Mouse (Mus musculus): ENCODE measurements around the gene Scamp2. TPM values are rescaled to one million over a fixed set of nuclear protein-coding genes. Genes with fewer than 3 reads are reported as not detected.

Scamp2 gene
- total RNA-seq, 2 experiments from 2014 or later = 20.9 to 23.1 TPM

DNA sequence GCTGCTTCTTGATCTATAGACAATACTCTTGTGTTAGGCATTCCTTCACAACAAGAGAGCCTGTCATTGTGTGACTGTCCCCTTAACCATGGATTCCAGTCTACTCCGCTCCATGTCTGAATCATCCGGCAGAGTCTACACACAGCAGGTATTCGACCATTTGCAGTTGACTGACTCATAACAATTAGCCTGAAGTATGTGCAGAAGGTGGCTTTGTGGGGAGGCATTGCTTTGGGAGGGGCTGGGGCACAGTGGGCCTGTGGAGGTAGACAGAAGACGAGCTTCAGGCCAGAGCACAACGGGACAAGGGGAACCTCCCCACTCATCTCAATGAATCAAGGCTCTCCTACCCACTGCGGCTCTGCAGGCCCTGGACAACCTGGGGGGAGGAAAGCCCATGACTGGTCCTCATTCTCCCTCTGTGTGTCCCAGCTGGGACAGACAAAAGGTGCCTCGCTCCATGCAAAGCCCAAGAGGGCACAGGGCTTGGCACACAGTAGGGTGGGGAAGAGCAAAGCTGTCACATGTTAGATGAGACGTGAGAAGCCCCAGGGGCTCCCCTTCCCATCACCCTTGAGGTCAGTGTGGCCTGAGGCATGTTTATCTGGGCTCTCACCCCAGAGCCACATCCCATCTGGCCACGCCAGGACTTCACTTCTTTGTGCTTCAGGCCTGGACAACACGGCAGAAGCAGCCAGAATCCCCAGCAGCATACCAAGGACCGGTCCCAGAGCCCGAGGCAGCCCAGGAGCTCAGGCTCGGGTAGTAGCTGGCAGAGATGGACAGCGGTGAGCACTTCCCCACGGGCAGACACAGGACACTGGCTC is 65.1 kb downstream of the Scamp2 start:
- no peak for DNase-seq (ENCODE audit: low spot score in 2 of 2)

DNA sequence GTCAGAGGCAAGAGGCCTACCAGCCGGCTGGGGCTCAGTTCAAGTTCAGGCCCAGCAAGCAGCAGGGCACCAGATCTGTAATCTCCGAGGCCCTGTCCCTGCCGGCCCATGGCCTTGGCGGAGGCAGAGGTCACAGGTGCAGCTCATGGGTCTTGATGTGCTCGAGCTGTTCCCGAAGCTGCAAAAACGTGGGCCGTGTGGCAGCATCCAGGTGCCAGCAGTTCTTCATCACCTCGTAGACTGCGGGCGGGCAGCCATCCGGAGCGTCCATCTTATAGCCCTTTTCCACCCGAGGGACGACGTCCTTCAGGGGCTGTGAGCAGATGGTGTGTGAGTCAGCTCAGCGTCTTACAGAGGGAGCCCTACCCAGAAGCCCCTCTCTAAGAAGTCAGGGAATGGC is 66.4 kb downstream of the Scamp2 start:
- no peak for DNase-seq (ENCODE audit: low spot score in 2 of 2)

DNA sequence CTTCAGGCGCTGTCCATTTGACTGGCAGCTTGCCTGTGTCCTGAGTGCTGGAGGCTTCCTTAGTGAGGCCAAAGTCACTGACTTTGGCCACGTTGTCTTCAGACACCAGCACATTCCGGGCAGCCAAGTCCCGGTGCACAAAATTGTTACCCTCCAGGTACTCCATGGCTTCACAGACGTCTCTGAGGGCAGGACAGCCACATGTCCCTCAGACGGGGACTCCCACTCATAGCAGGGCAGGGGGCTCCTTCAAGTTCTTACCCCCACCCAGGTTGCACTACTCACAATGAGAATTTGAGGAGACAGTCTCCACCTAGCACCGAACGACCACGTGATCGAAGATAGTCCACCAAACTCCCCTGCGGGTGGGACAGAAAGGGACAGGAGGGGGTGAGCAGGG is 67.1 kb downstream of the Scamp2 start:
- no peak for DNase-seq (ENCODE audit: low spot score in 2 of 2)

DNA sequence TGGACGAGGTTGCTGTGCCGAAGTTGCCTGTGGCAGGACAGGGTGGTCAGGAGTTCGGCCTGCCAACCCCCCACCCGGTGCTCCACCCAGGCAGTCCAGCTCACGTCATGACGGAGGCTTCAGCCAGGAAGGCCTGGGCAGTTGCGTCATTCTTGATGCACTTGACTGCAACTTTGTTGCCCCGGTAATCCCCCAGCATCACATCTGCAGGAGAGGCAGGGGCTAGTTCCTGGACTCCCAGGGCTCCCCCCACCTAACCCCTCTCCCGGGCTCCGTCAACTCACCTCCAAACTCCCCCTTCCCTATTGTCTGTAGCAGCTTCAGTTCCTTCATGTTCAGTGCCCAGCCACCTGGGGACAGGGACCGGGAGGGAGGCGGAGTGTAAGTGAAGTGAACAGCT is 68.0 kb downstream of the Scamp2 start:
- no peak for DNase-seq (ENCODE audit: low spot score in 2 of 2)

DNA sequence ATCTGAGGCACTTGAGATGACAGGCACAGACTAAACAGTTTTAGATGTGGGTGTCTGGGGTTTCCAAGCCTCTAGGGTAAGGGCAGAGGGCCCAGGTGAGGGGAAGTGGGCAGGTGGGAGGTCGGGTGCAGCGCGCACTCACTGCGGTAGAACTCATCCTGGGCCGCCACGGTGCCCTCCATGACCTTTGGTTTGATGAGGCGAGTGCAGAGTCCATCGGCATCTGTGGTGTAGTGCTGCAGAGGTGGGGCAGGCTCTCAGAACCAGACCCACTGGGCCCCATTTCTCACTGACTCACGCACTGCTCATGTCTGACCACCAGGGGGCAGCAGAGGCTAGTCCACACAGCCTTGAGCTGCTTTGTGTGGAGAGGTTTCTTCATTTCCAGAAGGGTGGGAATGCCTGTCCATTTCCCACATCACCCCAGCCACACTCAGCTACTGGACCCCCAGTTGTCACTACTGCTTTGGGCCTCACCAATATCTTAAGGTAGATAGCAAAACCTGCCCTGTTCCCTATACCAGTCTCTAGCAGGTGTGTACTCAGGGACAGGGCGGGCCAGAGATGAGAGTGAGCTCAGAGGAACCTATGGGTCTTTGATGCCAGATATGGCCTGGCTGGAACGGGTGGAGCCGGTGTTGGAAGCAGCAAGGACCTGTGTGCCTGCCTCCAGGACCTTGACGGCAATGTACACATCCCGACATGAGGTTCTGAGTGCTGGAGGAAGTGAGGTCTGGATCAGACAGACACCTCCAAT is 68.6 kb downstream of the Scamp2 start:
- peak; percentile 69 to 84 for DNase-seq (ENCODE audit: low spot score in 2 of 2)

DNA sequence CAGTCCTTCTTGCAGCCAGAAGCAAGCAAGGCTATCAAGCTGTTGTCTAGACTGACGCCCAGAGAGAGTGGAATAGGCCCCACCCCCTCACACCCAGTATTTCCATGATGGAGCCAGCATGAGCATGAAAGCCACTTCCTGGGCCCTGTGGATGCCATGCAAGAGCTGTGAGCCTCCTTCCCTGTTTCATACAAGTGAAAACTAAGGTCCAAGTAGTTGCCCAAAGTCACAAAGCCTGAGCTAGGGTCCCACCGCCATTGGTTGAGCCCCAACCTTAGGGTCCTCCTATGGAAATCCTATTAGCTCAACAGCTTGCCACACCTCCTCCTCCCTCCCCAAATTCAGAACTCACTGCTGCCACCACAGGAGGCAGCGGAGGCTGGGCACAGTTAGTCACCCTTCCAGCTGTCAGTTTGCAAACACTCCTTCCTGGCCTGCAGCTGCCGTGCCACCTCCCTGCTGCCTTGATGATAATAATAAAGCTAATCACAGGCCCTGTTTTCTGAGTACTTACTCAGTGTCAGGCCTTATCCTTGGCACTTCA is 72.8 kb downstream of the Scamp2 start:
- DNase-seq (ENCODE audit: low spot score in 2 of 2) = peak; percentile 45 to 46

DNA sequence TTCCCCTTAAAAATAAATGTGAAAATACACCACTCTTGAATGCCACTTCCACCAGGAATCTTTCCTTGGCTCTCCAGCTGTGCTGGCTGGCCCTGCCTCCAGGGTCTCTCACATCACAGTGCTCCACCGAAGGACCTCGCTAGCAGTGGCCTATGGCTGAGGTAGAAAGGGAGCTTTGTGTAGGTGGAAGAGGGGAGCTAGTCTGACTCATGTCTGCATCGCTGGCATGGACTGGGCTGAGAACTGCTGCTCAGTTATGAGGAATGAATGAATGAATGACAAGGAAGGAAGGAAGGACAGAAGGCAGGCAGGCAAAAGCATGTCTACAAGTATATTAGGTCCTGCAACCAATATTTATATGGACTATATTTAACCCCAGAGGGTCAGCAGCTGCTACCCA is 76.5 kb downstream of the Scamp2 start:
- no peak for DNase-seq (ENCODE audit: low spot score in 2 of 2)

DNA sequence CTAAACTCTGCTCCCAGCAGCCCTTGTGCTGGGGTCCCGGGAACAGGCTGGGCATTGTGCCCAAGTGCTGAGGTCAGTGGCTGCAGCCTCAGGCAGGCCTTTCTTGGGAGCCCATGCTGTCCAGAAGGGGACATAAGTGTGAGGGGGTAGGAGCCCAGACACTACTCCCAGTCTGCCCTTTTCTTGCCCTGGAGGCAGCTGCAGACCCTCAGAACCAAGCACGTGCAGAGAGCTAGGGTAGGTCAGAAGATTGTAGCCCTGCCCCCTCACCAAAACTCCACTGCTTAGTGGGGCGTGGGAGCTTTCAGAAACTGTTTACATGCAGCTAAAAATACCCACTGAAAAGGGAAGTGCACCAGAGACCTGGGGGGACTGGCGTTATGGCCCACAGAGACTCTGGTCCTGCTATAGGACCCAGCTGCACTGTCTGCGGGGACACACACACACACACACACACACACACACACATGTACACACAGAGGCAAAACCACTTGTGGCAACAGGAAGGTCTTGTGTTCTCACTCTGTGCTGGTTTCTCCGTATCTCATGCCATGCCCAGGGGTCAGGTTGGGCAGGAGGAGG is 77.1 kb downstream of the Scamp2 start:
- DNase-seq (ENCODE audit: low spot score in 2 of 2) = no peak

Other genes starting within 250 kb of the Scamp2 start
- gene Ppcdc, start 120.8 kb upstream of the Scamp2 start, total RNA-seq (2021) = 10 to 100 TPM; 14.3 TPM
- 100 to 1,000 TPM; 381 to 400 TPM for gene Scamp5, start 92.9 kb upstream of the Scamp2 start, total RNA-seq (2021)
- gene Rpp25, start 56.9 kb upstream of the Scamp2 start, total RNA-seq (2021) = 10 to 100 TPM; 17.6 to 18.5 TPM
- gene Cox5a, start 39.7 kb upstream of the Scamp2 start, total RNA-seq (2021) = 100 to 1,000 TPM; 410 to 481 TPM
- 10 to 100 TPM; 17.6 to 25.6 TPM for gene Fam219b, start 23.4 kb upstream of the Scamp2 start, total RNA-seq (2021)
- gene Mpi, start 8.2 kb upstream of the Scamp2 start, total RNA-seq (2021) = 10 to 100 TPM; 66.0 to 69.4 TPM
- 10 to 100 TPM; 28.9 to 33.5 TPM for gene Ulk3, start 28.5 kb downstream of the Scamp2 start, total RNA-seq (2021)
- gene Cplx3, start 45.3 kb downstream of the Scamp2 start, total RNA-seq (2021) = 10 to 100 TPM; 13.0 to 13.6 TPM
- gene Lman1l, start 59.8 kb downstream of the Scamp2 start, total RNA-seq (2021) = not detected
- 10 to 100 TPM; 35.1 to 37.0 TPM for gene Csk, start 92.7 kb downstream of the Scamp2 start, total RNA-seq (2021)
- gene Cyp1a2, start 122.8 kb downstream of the Scamp2 start, total RNA-seq (2021) = not detected
- under 1 TPM in 1 of 2 experiments, not detected in 1; 0.16 TPM for gene Cyp1a1, start 127.0 kb downstream of the Scamp2 start, total RNA-seq (2021)
- gene Edc3, start 147.6 kb downstream of the Scamp2 start, total RNA-seq (2021) = 10 to 100 TPM; 15.2 to 16.0 TPM
- gene Clk3, start 204.9 kb downstream of the Scamp2 start, total RNA-seq (2021) = 10 to 100 TPM; 77.8 to 88.3 TPM